Mouse (Mus musculus) heart, embryonic 11.5 days (tissue): ENCODE data around the gene Eno3. TPM values are rescaled to one million over a fixed set of nuclear protein-coding genes. Genes with fewer than 3 reads are reported as not detected.
A peak's percentile ranks its signal among the peaks of the same experiment; 100 is the strongest.

Experiments used
- ATAC-seq: fragments of 200-750 bp; cut with Nextera tagmentation; replicated peaks from 2 replicates; pipeline ENCODE4 v1.8.0; 2017; ENCODE audit warnings: moderate library complexity; ENCODE audit not compliant: insufficient number of reproducible peaks, low FRiP score, low TSS enrichment
- H3K27ac ChIP-seq: fragments of 300-500 bp; sonication (generic); 2 replicates; pipeline ENCODE4 v1.5.1; 2014; ENCODE audit warnings: mild to moderate bottlenecking, low read depth, low read length
- H3K27me3 ChIP-seq: fragments of 300-500 bp; sonication (generic); 2 replicates; pipeline ENCODE4 v1.6.1; 2014; ENCODE audit warnings: mild to moderate bottlenecking, low read length, mixed read lengths; ENCODE audit not compliant: control insufficient read depth, insufficient read depth
- H3K36me3 ChIP-seq: fragments of 300-500 bp; sonication (generic); 2 replicates; pipeline ENCODE4 v1.6.1; 2014; ENCODE audit warnings: mild to moderate bottlenecking, low read length, moderate library complexity, mixed read lengths; ENCODE audit not compliant: control insufficient read depth, insufficient read depth
- H3K4me1 ChIP-seq: fragments of 300-500 bp; sonication (generic); 2 replicates; pipeline ENCODE4 v1.6.1; 2014; ENCODE audit warnings: low read length; ENCODE audit not compliant: control insufficient read depth, insufficient read depth
- H3K4me2 ChIP-seq: fragments of 300-500 bp; sonication (generic); 2 replicates; pipeline ENCODE4 v1.6.1; 2014; ENCODE audit warnings: mild to moderate bottlenecking, moderate library complexity
- H3K4me3 ChIP-seq: fragments of 300-500 bp; sonication (generic); 2 replicates; pipeline ENCODE4 v1.5.1; 2014; ENCODE audit warnings: low read depth, low read length
- H3K9ac ChIP-seq: fragments of 300-500 bp; sonication (generic); 2 replicates; pipeline ENCODE4 v1.6.1; 2014; ENCODE audit warnings: mild to moderate bottlenecking, low read depth, low read length, moderate library complexity
- H3K9me3 ChIP-seq: fragments of 300-500 bp; sonication (generic); replicated peaks from 2 replicates; pipeline ENCODE4 v1.6.1; 2016; ENCODE audit warnings: low read length; ENCODE audit not compliant: control insufficient read depth
- WGBS: fragments of 180-500 bp; shearing (Covaris S2); extraction: QIAGEN DNeasy Blood & Tissue Kit; methylation state at CpG from one replicate; pipeline ENCODE4 v1.1.7; 2014; ENCODE audit not compliant: insufficient replicate concordance; 5-methylcytosine and 5-hydroxymethylcytosine counted together
- polyA plus RNA-seq: library from polyadenylated mRNA; unstranded; fragments of >200 nt; fragmentation: Nextera tagmentation; extraction: Ambion mirVana; gene quantifications from 2 replicates; pipeline ENCODE4 v1.2.1, GENCODE M21; 2014

The Eno3 gene
- polyA plus RNA-seq, result 272 and 313 TPM in 2 replicates

DNA sequence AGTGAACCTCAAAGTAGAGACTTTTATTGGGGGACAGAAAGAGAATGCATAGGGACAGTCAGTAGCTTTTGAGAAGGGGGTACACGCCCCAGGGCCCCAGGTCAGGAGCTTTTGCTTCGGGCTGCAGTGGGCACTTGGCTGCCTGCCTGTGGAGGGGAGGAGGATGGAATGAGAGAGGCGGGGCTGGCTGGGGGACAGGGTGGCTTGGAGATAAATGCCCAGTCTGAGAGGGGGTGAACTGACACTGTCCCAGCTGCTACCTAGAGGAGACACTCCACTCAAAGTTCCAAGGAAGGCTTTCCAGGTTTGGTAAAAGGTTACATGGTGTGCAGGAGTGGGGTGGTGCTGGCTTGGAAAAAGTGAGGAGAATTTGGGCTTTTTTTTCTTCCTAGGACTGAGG lies at the start of gene Eno3:
Eno3 (plus strand) TSS at position 239 of the 400 bp plus-strand sequence.
- no peaks in the 10 kb centered on the region for H3K27me3 ChIP-seq
- H3K4me2 ChIP-seq, result peak within 1 kb of the TSS; percentile 82
- H3K36me3 ChIP-seq, result peaks cover 10% of the 10 kb centered on the region
- peak within 1 kb of the TSS; percentile 100 for H3K9ac ChIP-seq
- WGBS, result 2% methylated on average over 3 of the region's 3 CpGs
- H3K4me3 ChIP-seq, result peak within 1 kb of the TSS; percentile 100
- H3K27ac ChIP-seq, result peak within 1 kb of the TSS; percentile 99
- no peak for ATAC-seq
- no peaks in the 10 kb centered on the region for H3K9me3 ChIP-seq
- peaks cover 36% of the 10 kb centered on the region for H3K4me1 ChIP-seq

DNA sequence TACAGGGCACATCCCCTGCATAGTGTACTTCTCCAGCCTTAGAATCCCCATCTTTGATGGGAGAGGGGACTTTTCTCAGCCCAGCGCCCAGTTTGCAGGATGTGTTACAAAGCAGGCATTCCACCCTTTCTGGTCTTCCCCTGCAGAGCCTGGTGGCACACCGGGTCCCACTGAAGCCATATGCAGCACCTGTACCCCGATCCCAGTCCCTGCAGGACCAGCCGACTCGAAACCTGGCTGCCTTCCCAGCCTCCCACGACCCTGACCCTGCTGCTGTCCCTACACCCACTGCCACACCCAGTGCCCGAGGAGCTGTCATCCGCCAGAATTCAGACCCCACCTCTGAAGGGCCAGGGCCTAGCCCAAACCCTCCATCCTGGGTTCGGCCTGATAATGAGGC lies 49.4 kb upstream of the Eno3 start:
- H3K27ac ChIP-seq, result no peak overlapping the region
- H3K27me3 ChIP-seq, result no peaks in the 10 kb centered on the region
- 92% methylated on average over 9 of the region's 9 CpGs for WGBS
- ATAC-seq, result no peak
- no peaks in the 10 kb centered on the region for H3K4me1 ChIP-seq
- no peak overlapping the region for H3K4me3 ChIP-seq
- H3K9ac ChIP-seq, result no peak overlapping the region
- peaks cover 47% of the 10 kb centered on the region for H3K36me3 ChIP-seq
- no peak overlapping the region for H3K4me2 ChIP-seq
- H3K9me3 ChIP-seq, result no peaks in the 10 kb centered on the region

DNA sequence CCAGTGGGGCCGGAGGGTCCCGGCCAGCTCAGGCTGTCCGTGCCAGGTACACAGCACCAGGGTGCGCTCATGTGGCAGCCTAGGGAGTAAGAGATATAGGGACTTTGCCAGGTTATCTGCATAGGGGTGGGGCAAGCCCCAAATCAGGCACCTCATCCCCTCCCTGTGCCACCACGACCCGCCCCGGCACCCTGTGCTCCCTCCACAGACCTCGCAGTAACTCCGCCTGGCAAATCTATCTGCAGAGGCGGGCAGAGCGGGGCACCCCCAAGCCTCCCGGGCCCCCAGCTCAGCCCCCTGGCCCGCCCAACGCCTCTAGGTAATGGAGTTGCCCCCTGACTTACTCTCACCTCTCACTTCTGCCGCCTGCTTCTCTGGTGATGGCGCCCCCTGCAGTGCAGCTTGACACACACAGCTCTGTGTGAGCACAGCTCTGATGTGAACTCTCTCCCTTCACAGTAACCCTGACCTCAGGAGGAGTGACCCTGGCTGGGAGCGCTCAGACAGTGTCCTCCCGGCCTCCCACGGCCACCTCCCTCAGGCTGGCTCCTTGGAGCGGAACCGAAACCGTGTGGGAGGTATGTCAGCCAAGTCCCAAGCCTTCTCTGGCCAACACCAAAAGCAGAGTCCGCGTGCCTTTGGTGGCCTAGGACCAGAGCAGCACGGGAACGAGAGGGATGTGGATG lies 48.5 kb upstream of the Eno3 start:
- no peaks in the 10 kb centered on the region for H3K27me3 ChIP-seq
- ATAC-seq, result no peak
- 85% methylated on average over 26 of the region's 26 CpGs for WGBS
- H3K9me3 ChIP-seq, result no peaks in the 10 kb centered on the region
- no peak overlapping the region for H3K4me3 ChIP-seq
- no peak overlapping the region for H3K27ac ChIP-seq
- H3K36me3 ChIP-seq, result peaks cover 54% of the 10 kb centered on the region
- no peak overlapping the region for H3K4me2 ChIP-seq
- no peak overlapping the region for H3K9ac ChIP-seq
- no peaks in the 10 kb centered on the region for H3K4me1 ChIP-seq

DNA sequence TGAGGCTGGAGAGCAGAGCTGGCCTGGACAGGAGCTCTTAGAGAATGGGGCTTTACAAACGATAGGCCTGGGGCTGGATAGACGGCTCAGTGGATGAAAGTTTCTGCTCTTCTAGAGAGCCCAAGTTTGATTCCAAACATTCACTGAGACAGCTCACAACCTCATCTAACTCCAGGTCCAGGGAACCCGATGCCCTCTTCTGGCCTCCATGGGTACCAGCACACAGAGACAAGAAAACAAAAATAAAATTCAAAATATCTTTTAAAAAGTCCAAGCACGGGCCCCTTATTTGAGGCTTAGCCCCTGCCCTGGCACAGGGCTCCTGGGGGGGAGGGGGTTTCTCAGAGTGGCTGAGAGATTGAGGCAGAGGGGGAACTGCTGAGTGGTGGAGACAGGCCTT lies 46.2 kb upstream of the Eno3 start:
- 85% methylated on average over 4 of the region's 4 CpGs for WGBS
- peaks cover 11% of the 10 kb centered on the region for H3K4me1 ChIP-seq
- no peak for ATAC-seq
- H3K36me3 ChIP-seq, result peaks cover 49% of the 10 kb centered on the region
- no peak overlapping the region for H3K27ac ChIP-seq
- H3K4me3 ChIP-seq, result no peak overlapping the region
- no peaks in the 10 kb centered on the region for H3K9me3 ChIP-seq
- H3K4me2 ChIP-seq, result no peak overlapping the region
- H3K27me3 ChIP-seq, result peaks cover 1% of the 10 kb centered on the region
- no peak overlapping the region for H3K9ac ChIP-seq

DNA sequence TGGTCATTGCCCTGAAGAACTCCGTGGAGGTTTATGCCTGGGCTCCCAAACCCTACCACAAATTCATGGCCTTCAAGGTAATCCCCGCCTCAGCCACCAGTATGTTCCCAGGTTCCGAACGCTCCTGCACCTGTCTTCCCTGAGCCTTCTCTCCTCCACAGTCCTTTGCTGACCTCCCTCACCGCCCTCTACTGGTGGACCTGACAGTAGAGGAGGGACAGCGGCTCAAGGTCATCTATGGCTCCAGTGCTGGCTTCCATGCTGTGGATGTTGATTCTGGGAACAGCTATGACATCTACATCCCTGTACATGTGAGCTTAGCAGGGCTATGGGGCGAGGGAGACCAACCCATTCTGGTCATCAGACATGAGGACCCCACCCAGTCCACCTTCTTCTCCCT lies 44.5 kb upstream of the Eno3 start:
- Histone ChIP-seq H3K4me2 (no peak overlapping the region), H3K9ac (no peak overlapping the region), H3K27me3 (peaks cover 8% of the 10 kb centered on the region), H3K36me3 (peaks cover 36% of the 10 kb centered on the region), H3K27ac (no peak overlapping the region), H3K9me3 (no peaks in the 10 kb centered on the region), H3K4me3 (no peak overlapping the region), H3K4me1 (peaks cover 11% of the 10 kb centered on the region)
- ATAC-seq, result no peak
- WGBS, result 68% methylated on average over 7 of the region's 7 CpGs

DNA sequence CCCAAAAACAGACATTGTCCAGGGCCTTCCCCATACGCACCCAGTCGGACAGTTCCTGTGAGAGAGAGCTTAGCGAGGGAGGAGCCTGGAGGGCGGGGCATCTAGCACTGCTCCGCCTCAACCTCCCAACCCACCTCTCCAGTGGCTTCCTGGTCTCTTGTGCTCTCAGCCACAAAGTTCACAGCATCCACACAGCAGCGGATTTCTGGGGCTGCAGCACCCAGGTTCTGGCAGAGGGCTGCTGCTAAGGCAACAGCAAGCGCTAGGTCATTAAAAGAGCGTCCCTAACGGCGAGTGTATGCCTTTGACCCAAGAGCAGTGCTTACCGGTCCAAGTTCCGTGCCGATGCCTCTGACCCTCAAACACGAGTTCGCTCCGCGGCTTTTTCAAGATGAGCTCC lies 41.9 kb upstream of the Eno3 start:
- peak; percentile 70; the same call in 1 of the 2 replicates for ATAC-seq
- peak overlapping the region; percentile 69 for H3K9ac ChIP-seq
- peaks cover 8% of the 10 kb centered on the region for H3K27me3 ChIP-seq
- 3% methylated on average over 17 of the region's 17 CpGs for WGBS
- peak overlapping the region; percentile 3; the same call in 1 of the 2 replicates for H3K27ac ChIP-seq
- peak overlapping the region; percentile 95 for H3K4me2 ChIP-seq
- H3K9me3 ChIP-seq, result no peaks in the 10 kb centered on the region
- H3K4me3 ChIP-seq, result peak overlapping the region; percentile 45
- peaks cover 11% of the 10 kb centered on the region for H3K4me1 ChIP-seq
- peaks cover 19% of the 10 kb centered on the region for H3K36me3 ChIP-seq

DNA sequence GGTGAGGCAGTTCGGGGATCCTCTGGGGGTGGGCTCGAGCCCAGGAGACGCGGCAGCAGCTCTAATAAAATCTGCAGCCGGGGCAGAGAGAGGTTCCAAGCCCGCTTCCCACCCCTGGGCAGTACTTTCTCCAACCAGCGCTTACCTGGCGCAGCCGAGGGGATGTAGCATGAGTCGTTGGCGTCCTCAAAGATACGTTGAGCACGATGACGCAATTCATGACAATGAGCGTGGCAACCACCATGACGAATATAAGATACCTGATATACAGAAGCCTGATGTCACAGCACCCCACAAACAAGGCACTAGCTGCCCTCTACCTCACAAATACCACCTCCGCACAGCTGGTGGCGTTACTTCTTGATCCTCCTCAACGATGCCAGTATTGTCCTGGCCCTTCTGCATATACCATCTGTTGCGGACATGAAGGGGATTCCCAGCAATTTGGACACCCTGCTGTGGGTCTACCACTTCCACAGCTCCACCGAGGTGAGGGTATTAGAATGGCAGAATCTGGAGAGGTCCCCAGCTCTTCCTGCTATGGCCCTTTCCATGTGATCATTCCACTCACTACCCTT lies 41.4 kb upstream of the Eno3 start, which contains the start of gene 4930544D05Rik:
4930544D05Rik (plus strand) TSS at position 333 of the 578 bp plus-strand sequence.
- H3K9ac ChIP-seq, result peak within 1 kb of the TSS; percentile 69
- H3K36me3 ChIP-seq, result peaks cover 15% of the 10 kb centered on the region
- ATAC-seq, result no peak
- H3K27ac ChIP-seq, result peak within 1 kb of the TSS; percentile 3; the same call in 1 of the 2 replicates
- WGBS, result 10% methylated on average over 21 of the region's 21 CpGs
- peaks cover 8% of the 10 kb centered on the region for H3K27me3 ChIP-seq
- H3K4me3 ChIP-seq, result peak within 1 kb of the TSS; percentile 45
- H3K9me3 ChIP-seq, result no peaks in the 10 kb centered on the region
- peak within 1 kb of the TSS; percentile 95 for H3K4me2 ChIP-seq
- H3K4me1 ChIP-seq, result peaks cover 11% of the 10 kb centered on the region

DNA sequence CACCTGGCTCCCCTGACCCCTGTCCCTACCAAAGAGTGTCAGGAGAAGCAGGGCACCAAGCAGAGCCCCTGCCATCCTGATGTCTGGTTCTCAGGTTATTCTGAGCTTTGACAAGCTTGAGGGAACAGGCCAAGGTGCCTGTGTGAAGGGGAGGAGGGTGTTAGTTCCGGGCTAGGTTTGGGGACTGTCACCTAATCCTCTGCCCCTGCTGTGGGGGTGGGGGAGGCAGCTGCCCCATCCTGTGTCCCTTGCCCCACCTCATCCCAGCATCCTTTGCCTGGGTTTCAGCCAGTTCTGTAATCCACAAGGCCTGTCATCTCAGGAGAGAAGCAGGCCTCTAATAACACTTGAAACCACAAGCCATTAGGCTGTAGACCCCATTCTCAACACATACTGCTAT lies 37.9 kb upstream of the Eno3 start, which contains the start of gene Chrne:
Chrne (minus strand) TSS at position 116 of the 400 bp plus-strand sequence.
- Histone ChIP-seq H3K27ac (no peak within 1 kb of the TSS), H3K4me1 (peaks cover 13% of the 10 kb centered on the region), H3K9ac (no peak within 1 kb of the TSS), H3K36me3 (no peaks in the 10 kb centered on the region), H3K4me3 (no peak within 1 kb of the TSS), H3K9me3 (no peaks in the 10 kb centered on the region), H3K27me3 (peaks cover 8% of the 10 kb centered on the region), H3K4me2 (no peak within 1 kb of the TSS)
- no peak for ATAC-seq
- 25% methylated on average over 1 of the region's 1 CpGs for WGBS
